Mouse (Mus musculus) ES-Bruce4 (cell line): ENCODE results near the gene Stim1. TPM values are rescaled to one million over a fixed set of nuclear protein-coding genes. Genes with fewer than 3 reads are reported as not detected.

ENCODE experiments used
- H3K27ac ChIP-seq: 2 replicates; pipeline ENCODE4 v1.5.1; 2012; ENCODE audit warnings: low read length, inconsistent platforms; ENCODE audit not compliant: insufficient read depth
- H3K27me3 ChIP-seq: 2 replicates; pipeline ENCODE4 v1.6.1; 2012; ENCODE audit warnings: mild to moderate bottlenecking, low read length, inconsistent platforms; ENCODE audit not compliant: control insufficient read depth, poor library complexity, insufficient read depth, severe bottlenecking
- H3K36me3 ChIP-seq: 2 replicates; pipeline ENCODE4 v1.6.1; 2012; ENCODE audit warnings: inconsistent platforms, mild to moderate bottlenecking, low read length, moderate library complexity; ENCODE audit not compliant: control insufficient read depth, poor library complexity, insufficient read depth, severe bottlenecking
- H3K4me1 ChIP-seq: one replicate; pipeline ENCODE4 v1.8.1; 2011; ENCODE audit warnings: low read length; ENCODE audit not compliant: control insufficient read depth, insufficient read depth
- H3K4me3 ChIP-seq: 2 replicates; pipeline ENCODE4 v1.5.1; 2011; ENCODE audit warnings: low read depth, mild to moderate bottlenecking, low read length
- H3K9ac ChIP-seq: 2 replicates; pipeline ENCODE4 v1.6.1; 2012; ENCODE audit warnings: low read depth, mild to moderate bottlenecking, inconsistent platforms; ENCODE audit not compliant: poor library complexity, severe bottlenecking
- H3K9me3 ChIP-seq: replicated peaks from 2 replicates; pipeline ENCODE4 v1.6.1; 2012; ENCODE audit warnings: mild to moderate bottlenecking, low read length, inconsistent platforms; ENCODE audit not compliant: control insufficient read depth, poor library complexity, insufficient read depth, severe bottlenecking
- CTCF ChIP-seq: IDR thresholded peaks from one replicate; pipeline ENCODE4 v1.8.1; 2011; ENCODE audit warnings: low read depth, low read length
- EP300 ChIP-seq: IDR thresholded peaks from 2 replicates; pipeline ENCODE4 v1.6.1; 2011; ENCODE audit warnings: low read depth, low read length; ENCODE audit not compliant: insufficient read depth
- POLR2A ChIP-seq: IDR thresholded peaks from one replicate; pipeline ENCODE4 v1.8.1; 2011; ENCODE audit warnings: low read length; ENCODE audit not compliant: insufficient read depth
- polyA plus RNA-seq: library from polyadenylated mRNA; stranded (reverse); fragments of >200 nt; gene quantifications from 2 replicates; pipeline ENCODE4 v1.2.4, GENCODE M21; 2011; ENCODE audit warnings: low read depth; ENCODE audit not compliant: missing spikeins, insufficient read depth, insufficient read length

The Stim1 gene
- polyA plus RNA-seq, 1 experiment: 26.0 TPM

- Histone ChIP-seq H3K27me3 (no peaks in the 10 kb centered on the region; the same call in 1 of the 2 replicates), H3K4me3 (no peak overlapping the region), H3K27ac (no peak overlapping the region), H3K36me3 (no peaks in the 10 kb centered on the region), H3K4me1 (no peaks in the 10 kb centered on the region), H3K9ac (no peak overlapping the region), H3K9me3 (no peaks in the 10 kb centered on the region)
- no peak for TF ChIP-seq EP300
- no peak for TF ChIP-seq CTCF
- TF ChIP-seq POLR2A: no peak
These were observed 4.9 kb downstream of the Stim1 start for GRCm38 (mm10) chr7:102272422-102272948.

DNA sequence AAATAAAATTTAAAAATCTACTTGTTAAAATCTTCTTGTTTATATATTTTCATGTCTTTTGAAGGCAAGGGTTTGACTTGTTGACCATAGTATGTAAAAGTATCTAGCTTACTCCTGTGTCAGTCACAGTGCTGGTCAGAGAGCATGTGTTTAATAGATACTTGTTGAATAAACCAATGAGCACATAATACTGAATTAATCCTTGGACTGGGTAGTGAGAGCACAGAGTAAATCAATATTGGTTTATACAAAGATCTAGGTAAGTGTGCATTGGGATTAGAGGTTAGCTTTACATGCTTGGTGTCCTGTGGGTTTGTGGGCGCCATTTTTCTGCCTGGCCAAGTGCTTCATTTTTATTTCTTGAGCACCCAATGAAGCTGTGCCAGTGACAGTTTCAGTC is 13.8 kb downstream of the Stim1 start:
- TF ChIP-seq EP300 (no peak), CTCF (no peak), POLR2A (no peak)
- Histone ChIP-seq H3K27ac (no peak overlapping the region), H3K36me3 (no peaks in the 10 kb centered on the region), H3K9me3 (no peaks in the 10 kb centered on the region), H3K9ac (no peak overlapping the region), H3K27me3 (no peaks in the 10 kb centered on the region), H3K4me1 (no peaks in the 10 kb centered on the region), H3K4me3 (no peak overlapping the region)

DNA sequence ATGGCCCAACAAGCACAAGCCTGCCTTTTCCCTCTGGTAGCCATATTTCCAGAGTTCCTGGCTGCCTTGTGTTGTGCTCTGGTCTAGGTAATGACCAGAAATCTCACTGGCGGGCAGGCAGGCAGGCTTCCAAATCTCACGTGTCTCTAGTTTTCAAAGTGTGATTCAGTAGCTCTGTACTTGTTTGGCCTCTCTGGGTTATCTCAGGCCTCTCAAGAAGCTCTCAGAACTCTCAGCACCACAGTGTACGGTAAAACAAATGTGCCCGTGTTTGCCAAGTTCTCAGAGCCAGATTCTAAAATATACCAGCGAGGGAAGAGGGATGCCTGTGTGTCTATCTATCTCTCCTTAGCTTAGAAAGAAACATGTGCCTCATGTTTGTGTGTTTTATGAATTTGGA is 14.7 kb downstream of the Stim1 start:
- no peaks in the 10 kb centered on the region for H3K4me1 ChIP-seq
- no peaks in the 10 kb centered on the region for H3K27me3 ChIP-seq
- H3K36me3 ChIP-seq: no peaks in the 10 kb centered on the region
- no peak overlapping the region for H3K9ac ChIP-seq
- H3K4me3 ChIP-seq: no peak overlapping the region
- H3K27ac ChIP-seq: no peak overlapping the region
- TF ChIP-seq CTCF: no peak
- no peak for TF ChIP-seq EP300
- TF ChIP-seq POLR2A: no peak
- H3K9me3 ChIP-seq: no peaks in the 10 kb centered on the region

GRCm38 (mm10) chr7:102289466-102289865 is 21.9 kb downstream of the Stim1 start:
- H3K4me1 ChIP-seq: no peaks in the 10 kb centered on the region

DNA sequence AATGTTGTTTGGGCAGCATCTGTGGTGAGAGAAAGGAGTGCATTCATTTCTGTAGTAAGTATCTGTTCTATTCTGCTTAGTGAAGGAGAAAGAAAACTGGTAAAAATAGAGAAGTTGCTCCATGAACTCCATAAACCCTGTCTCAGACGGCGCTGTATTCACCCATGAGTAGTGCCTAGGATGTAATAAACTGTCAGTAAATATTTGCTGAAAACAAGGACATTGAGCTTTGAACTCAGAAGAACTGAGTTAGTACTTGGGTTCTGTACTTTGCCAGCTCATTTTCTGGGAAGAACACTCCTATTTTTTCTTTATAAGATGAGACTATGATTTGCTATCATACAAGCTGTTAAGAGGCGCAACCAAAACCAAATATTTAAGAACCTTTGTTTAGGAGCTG is 24.6 kb downstream of the Stim1 start:
- no peaks in the 10 kb centered on the region for H3K36me3 ChIP-seq
- no peaks in the 10 kb centered on the region for H3K9me3 ChIP-seq
- no peak overlapping the region for H3K27ac ChIP-seq
- H3K9ac ChIP-seq: no peak overlapping the region
- no peak overlapping the region for H3K4me3 ChIP-seq
- H3K27me3 ChIP-seq: no peaks in the 10 kb centered on the region
- no peak for TF ChIP-seq POLR2A
- no peak for TF ChIP-seq CTCF
- no peak for TF ChIP-seq EP300
- no peaks in the 10 kb centered on the region for H3K4me1 ChIP-seq

More at GRCm38 (mm10) chr7:102289466-102289865, 21.9 kb downstream of the Stim1 start:
- no peak overlapping the region for H3K4me3 ChIP-seq
- no peak overlapping the region for H3K9ac ChIP-seq
- no peaks in the 10 kb centered on the region for H3K36me3 ChIP-seq
- no peaks in the 10 kb centered on the region for H3K27me3 ChIP-seq
- no peak overlapping the region for H3K27ac ChIP-seq
- H3K9me3 ChIP-seq: no peaks in the 10 kb centered on the region
- TF ChIP-seq POLR2A (no peak), CTCF (no peak), EP300 (no peak)

DNA sequence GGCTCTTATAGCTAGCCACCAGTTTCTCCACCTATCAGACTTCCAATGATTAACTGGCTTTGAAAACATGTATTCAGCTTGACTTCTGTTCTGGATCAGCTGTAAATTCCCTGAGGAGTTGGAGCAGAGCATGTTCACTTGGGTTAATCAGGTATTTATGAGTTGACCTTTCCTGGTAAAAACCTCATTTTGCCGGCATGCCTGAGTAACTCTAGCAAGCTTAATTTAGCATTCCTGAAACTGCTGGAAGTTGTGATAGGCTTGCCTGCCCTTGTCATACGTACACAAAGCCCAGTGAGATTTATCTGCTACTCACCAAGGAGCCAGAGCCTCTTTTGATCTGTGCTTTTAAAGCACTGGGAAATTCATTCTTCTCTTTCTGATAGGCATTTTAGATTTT is 25.6 kb downstream of the Stim1 start:
- Histone ChIP-seq H3K27me3 (no peaks in the 10 kb centered on the region), H3K9me3 (no peaks in the 10 kb centered on the region), H3K9ac (no peak overlapping the region), H3K27ac (no peak overlapping the region), H3K4me1 (no peaks in the 10 kb centered on the region), H3K4me3 (no peak overlapping the region), H3K36me3 (no peaks in the 10 kb centered on the region)
- no peak for TF ChIP-seq POLR2A
